Mouse (Mus musculus): ENCODE results near the gene Tnf. TPM values are rescaled to one million over a fixed set of nuclear protein-coding genes. Genes with fewer than 3 reads are reported as not detected.

The Tnf gene
- total and polyA plus RNA-seq, 3 experiments, result 18.8 to 25.2 (median 20.8) TPM

DNA sequence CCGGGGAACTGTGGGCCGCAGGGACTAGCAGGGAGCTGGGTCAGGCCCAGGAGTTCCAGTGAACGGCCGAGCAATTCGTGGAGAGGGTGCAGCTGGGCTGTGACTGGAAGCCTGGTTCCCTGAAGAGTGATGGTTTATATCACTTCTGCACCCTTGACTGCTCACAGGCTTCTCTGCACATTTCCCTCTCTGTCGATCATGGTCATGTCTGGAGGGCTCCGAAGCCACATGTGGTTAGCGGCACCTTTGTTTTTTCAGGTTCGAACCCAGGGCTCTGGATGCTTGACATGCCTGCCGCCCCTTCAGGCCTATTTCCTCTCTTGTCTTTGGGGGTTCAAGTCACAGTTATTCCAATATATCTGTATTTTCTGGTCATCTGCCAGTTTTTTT lies 3.6 kb upstream of the Tnf start:
- Histone ChIP-seq H3K27ac (ENCODE audit: insufficient read depth, low read depth) (peak overlapping the region; percentile 16; the same call in 1 of the 2 replicates), H3K4me3 (replicated peaks in 1 of 3; ENCODE audit: low read depth in 2 of 3, low read length in 2 of 3, poor library complexity in 1 of 3) (peak overlapping the region; percentile 2 to 51 (median 38))
- dilution Hi-C loops (cut with MboI; ENCODE audit: extremely low pct_ligation_motif_present, extremely low pct_unique_long_range_greater_than_20kb, low sequenced_read_pairs), result no loop called here

DNA sequence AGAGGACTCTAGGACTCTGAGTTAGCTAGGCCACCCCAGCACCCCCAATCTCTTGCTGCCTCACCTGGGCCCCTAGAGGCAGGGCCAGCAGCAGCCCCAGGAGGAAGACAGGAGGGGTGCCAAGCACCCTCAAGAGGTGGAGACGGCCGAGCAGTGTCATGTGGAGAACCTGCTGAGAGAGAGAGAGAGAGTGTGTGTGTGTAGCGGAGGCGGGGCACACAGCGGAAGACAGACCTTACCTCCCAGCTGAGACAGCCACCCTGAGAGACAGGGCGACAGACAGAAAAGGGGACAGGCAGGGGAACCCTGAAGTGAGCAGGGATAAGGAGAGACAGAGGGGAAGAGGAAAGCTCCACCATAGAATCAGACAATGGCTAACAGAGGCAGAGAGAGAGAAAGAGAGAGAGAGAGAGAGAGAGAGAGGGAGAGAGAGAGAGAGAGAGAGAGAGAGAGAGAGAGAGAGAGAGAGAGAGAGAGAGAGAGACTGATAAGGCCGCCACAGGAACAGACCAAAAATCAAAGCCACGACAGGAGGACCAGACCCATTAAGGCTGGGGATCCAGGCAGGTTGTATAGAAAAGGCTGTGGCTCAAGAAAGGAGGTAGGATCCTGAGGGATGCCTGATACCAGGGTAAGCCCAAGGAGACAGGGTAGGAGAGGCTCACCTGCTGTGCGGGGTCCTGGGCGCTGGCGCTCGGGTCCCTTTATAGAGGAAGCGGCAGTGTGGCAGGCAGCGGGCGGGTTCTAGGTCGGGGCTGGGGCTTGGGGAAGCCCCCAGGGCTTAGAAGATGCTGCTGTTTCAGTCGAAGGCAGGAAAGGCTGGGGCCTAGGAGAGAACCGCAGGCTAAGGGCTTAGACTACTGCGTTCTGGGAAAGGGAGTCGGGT lies 2.9 kb upstream of the Tnf start, which contains the start of gene Lta:
Lta (minus strand) TSS at position 858 of the 886 bp plus-strand sequence.
- TF ChIP-seq MEF2A (IDR thresholded peaks at IDR 0.05; ENCODE audit: borderline replicate concordance, low read depth, low read length) (0 out of 2 replicates have a peak, but pooled peaks have one; percentile 25), PAX5 (IDR thresholded peaks at IDR 0.05; ENCODE audit: low read length) (no peak), CHD2 (IDR thresholded peaks at IDR 0.05; ENCODE audit: low read length) (peak; percentile 34; the same call in 1 of the 2 replicates), MXI1 (IDR thresholded peaks at IDR 0.05; ENCODE audit: low read depth, low read length) (no peak), SMC3 (IDR thresholded peaks at IDR 0.05; ENCODE audit: low read depth, low read length) (no peak), SIN3A (IDR thresholded peaks at IDR 0.05; ENCODE audit: low read length) (peak; percentile 29; the same call in 1 of the 2 replicates), ZMIZ1 (IDR thresholded peaks at IDR 0.05; ENCODE audit: low read depth, low read length) (peak; percentile 18; the same call in 1 of the 2 replicates), ETS1 (conservative IDR thresholded peaks at IDR 0.05; ENCODE audit: low read depth, low read length) (peak; percentile 38; the same call in 1 of the 2 replicates), JUND (conservative IDR thresholded peaks at IDR 0.05; ENCODE audit: low read depth, low read length) (no peak; the same call in 1 of the 2 replicates), MAX (IDR thresholded peaks at IDR 0.05; ENCODE audit: low read length) (0 out of 2 replicates have a peak, but pooled peaks have one; percentile 17), ELF1 (IDR thresholded peaks at IDR 0.05; ENCODE audit: low read depth, low read length) (peak; percentile 58; the same call in 1 of the 2 replicates), JUN (IDR thresholded peaks at IDR 0.05; ENCODE audit: insufficient read depth, low read depth, low read length) (no peak), IRF4 (IDR thresholded peaks at IDR 0.05; ENCODE audit: low read depth, low read length) (no peak)
- H3K4me1 ChIP-seq (ENCODE audit: control insufficient read depth in 1 of 2, insufficient read depth in 2 of 2), result peaks cover 21 to 72% of the 10 kb centered on the region in 2 experiments
- in situ Hi-C loops (cut with MboI; ENCODE audit: low pct_ligation_motif_present, low pct_unique_long_range_greater_than_20kb, low sequenced_read_pairs) (no loop called here), dilution Hi-C loops (cut with MboI; ENCODE audit: extremely low pct_ligation_motif_present, extremely low pct_unique_long_range_greater_than_20kb, low sequenced_read_pairs) (no loop called here)
- H3K4me3 ChIP-seq (replicated peaks in 1 of 3; ENCODE audit: low read depth in 2 of 3, low read length in 2 of 3, poor library complexity in 1 of 3), result peak within 1 kb of the TSS; percentile 18 to 51 (median 38)
- peak within 1 kb of the TSS; percentile 1; the same call in 1 of the 2 replicates for H3K9ac ChIP-seq (ENCODE audit: insufficient read depth, low read depth)
- DNase-seq (ENCODE audit: extremely low read depth), result peak; percentile 69
- no peaks in the 10 kb centered on the region for H3K9me3 ChIP-seq (replicated peaks; ENCODE audit: low read length)
- peaks cover 3 to 7% of the 10 kb centered on the region in 2 experiments for H3K36me3 ChIP-seq (replicated peaks in 1 of 2; ENCODE audit: control insufficient read depth in 1 of 2, insufficient read depth in 1 of 2, low read length in 1 of 2)
- H3K4me2 ChIP-seq (ENCODE audit: insufficient read depth, low read depth, poor library complexity, severe bottlenecking), result peak within 1 kb of the TSS; percentile 23
- peak within 1 kb of the TSS; percentile 16; the same call in 1 of the 2 replicates for H3K27ac ChIP-seq (ENCODE audit: insufficient read depth, low read depth)
- no peaks in the 10 kb centered on the region for H3K27me3 ChIP-seq (replicated peaks)
- H3K79me2 ChIP-seq (replicated peaks; ENCODE audit: control insufficient read depth, extremely low read depth, insufficient read depth, poor library complexity, severe bottlenecking), result peaks cover 18% of the 10 kb centered on the region

More for the DNA sequence above, 3.6 kb upstream of the Tnf start:
- Histone ChIP-seq H3K79me2 (replicated peaks; ENCODE audit: control insufficient read depth, extremely low read depth, insufficient read depth, poor library complexity, severe bottlenecking) (peaks cover 13% of the 10 kb centered on the region), H3K36me3 (replicated peaks in 1 of 2; ENCODE audit: control insufficient read depth in 1 of 2, insufficient read depth in 1 of 2, low read length in 1 of 2) (peaks cover 0 to under 1% of the 10 kb centered on the region in 2 experiments), H3K9ac (ENCODE audit: insufficient read depth, low read depth) (peak overlapping the region; percentile 1; the same call in 1 of the 2 replicates), H3K27me3 (replicated peaks) (no peaks in the 10 kb centered on the region), H3K4me1 (ENCODE audit: control insufficient read depth in 1 of 2, insufficient read depth in 2 of 2) (peaks cover 22 to 72% of the 10 kb centered on the region in 2 experiments), H3K4me2 (ENCODE audit: insufficient read depth, low read depth, poor library complexity, severe bottlenecking) (peak overlapping the region; percentile 23), H3K9me3 (replicated peaks; ENCODE audit: low read length) (no peaks in the 10 kb centered on the region)
- peak; percentile 75 for DNase-seq (ENCODE audit: extremely low read depth)
- TF ChIP-seq POLR2AphosphoS2 (IDR thresholded peaks at IDR 0.05; ENCODE audit: low read depth, low read length) (no peak), MYC (IDR thresholded peaks at IDR 0.05; ENCODE audit: low read depth, low read length) (no peak; the same call in 1 of the 2 replicates), USF2 (conservative IDR thresholded peaks at IDR 0.05; ENCODE audit: low read depth, low read length) (no peak), CHD1 (IDR thresholded peaks at IDR 0.05; ENCODE audit: low read depth, low read length) (no peak), BHLHE40 (IDR thresholded peaks at IDR 0.05; ENCODE audit: low read depth, low read length) (peak; percentile 40; the same call in 1 of the 2 replicates), MEF2A (IDR thresholded peaks at IDR 0.05; ENCODE audit: borderline replicate concordance, low read depth, low read length) (no peak), MAZ (IDR thresholded peaks at IDR 0.05; ENCODE audit: low read depth, low read length) (no peak), TBP (conservative IDR thresholded peaks at IDR 0.05; ENCODE audit: low read depth, low read length) (no peak), SMC3 (IDR thresholded peaks at IDR 0.05; ENCODE audit: low read depth, low read length) (no peak), JUN (IDR thresholded peaks at IDR 0.05; ENCODE audit: insufficient read depth, low read depth, low read length) (no peak), HCFC1 (IDR thresholded peaks at IDR 0.05; ENCODE audit: low read depth, low read length) (no peak), JUND (conservative IDR thresholded peaks at IDR 0.05; ENCODE audit: low read depth, low read length) (no peak; the same call in 1 of the 2 replicates), MAX (IDR thresholded peaks at IDR 0.05; ENCODE audit: low read length) (peak; percentile 29; the same call in 1 of the 2 replicates), MAFK (IDR thresholded peaks at IDR 0.05; ENCODE audit: insufficient replicate concordance, low read length) (no peak), ELF1 (IDR thresholded peaks at IDR 0.05; ENCODE audit: low read depth, low read length) (no peak), ZKSCAN1 (IDR thresholded peaks at IDR 0.05; ENCODE audit: borderline replicate concordance, low read depth, low read length) (no peak), ZNF384 (IDR thresholded peaks at IDR 0.05; ENCODE audit: low read depth, low read length) (peak; percentile 48), PAX5 (IDR thresholded peaks at IDR 0.05; ENCODE audit: low read length) (no peak), EP300 (IDR thresholded peaks at IDR 0.05; ENCODE audit: low read length) (no peak), SIN3A (IDR thresholded peaks at IDR 0.05; ENCODE audit: low read length) (no peak), RCOR1 (conservative IDR thresholded peaks at IDR 0.05; ENCODE audit: low read depth, low read length) (no peak), GABPA (IDR thresholded peaks at IDR 0.05; ENCODE audit: insufficient replicate concordance, low read depth, low read length) (no peak), ETS1 (conservative IDR thresholded peaks at IDR 0.05; ENCODE audit: low read depth, low read length) (0 out of 2 replicates have a peak, but pooled peaks have one; percentile 7), RAD21 (IDR thresholded peaks at IDR 0.05; ENCODE audit: low read depth, low read length) (no peak), USF1 (IDR thresholded peaks at IDR 0.05; ENCODE audit: low read depth, low read length) (no peak), CHD2 (IDR thresholded peaks at IDR 0.05; ENCODE audit: low read length) (no peak), NELFE (IDR thresholded peaks at IDR 0.05; ENCODE audit: low read depth, low read length) (no peak), UBTF (IDR thresholded peaks at IDR 0.05; ENCODE audit: low read depth, low read length) (no peak), ZC3H11A (IDR thresholded peaks at IDR 0.05; ENCODE audit: low read depth, low read length) (no peak), TCF12 (IDR thresholded peaks at IDR 0.05; ENCODE audit: low read depth, low read length) (0 out of 2 replicates have a peak, but pooled peaks have one; percentile 8), MXI1 (IDR thresholded peaks at IDR 0.05; ENCODE audit: low read depth, low read length) (no peak), ZMIZ1 (IDR thresholded peaks at IDR 0.05; ENCODE audit: low read depth, low read length) (no peak; the same call in 1 of the 2 replicates)
- in situ Hi-C loops (cut with MboI; ENCODE audit: low pct_ligation_motif_present, low pct_unique_long_range_greater_than_20kb, low sequenced_read_pairs), result no loop called here

Measured in CH12.LX (cell line).